Mouse (Mus musculus) embryo, embryonic 9.5 days (tissue): ENCODE results near the gene Map2k6.
A peak's percentile ranks its signal among the peaks of the same experiment; 100 is the strongest.

ENCODE experiments used
- DNase-seq: peaks from one replicate; pipeline ENCODE4 v3.0.0-alpha.2; 2017; ENCODE audit errors: extremely low spot score

The Map2k6 gene

DNA sequence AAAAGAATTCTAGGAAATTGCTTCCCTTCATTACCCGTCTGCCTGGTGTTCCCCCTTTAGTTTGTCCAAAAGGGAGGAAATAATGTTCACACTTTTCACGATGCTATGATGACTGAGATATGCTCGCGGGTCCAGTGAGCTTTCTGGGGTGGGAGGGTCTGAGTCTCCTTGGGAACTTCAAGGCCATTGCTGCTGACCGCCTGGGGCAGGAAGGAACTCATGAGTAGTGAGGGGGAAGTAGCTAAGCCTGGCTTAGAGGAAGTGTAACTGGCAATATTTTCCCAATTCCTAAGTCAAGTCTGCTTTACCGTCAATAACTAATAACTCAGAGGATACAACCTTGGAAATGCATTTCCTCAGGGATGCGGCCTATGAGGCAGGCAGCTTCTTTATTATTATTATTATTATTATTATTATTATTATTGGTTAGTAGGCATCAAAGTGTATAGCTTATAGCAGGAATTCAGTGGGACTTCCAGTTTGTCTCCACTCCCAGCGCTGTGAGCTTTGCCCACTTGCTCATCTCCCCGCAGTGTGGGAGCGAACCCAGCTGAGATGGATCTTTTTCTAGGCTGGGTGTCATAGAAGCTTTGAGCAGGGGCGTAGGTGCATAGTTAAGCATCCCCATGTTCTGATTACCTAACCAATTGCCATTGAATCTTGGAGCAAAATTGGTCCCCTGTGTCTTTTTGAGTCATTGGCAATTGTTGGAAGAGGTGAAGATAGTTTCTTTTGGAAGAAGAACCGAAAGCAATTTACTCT is 163.6 kb downstream of the Map2k6 start:
- DNase-seq = no peak

DNA sequence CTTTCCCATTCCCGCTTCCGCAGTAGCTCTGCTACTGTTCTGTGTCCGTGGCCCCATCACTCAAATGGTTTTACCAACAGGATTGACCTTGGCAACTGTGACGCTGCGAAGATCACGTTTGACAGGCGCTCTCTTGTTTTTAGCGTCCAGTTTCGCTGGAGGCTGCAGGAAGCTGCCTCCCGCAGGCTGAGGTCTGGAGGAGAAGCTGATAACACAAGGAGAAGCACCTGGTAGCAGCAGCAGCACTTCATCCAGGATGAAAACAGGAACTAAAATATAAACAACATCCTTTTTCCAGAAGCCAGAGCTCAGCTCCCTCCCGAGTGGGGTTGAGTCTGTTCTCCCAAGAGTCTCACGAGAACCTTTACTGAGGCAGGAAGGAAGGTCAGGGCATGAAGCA is 164.3 kb downstream of the Map2k6 start:
- DNase-seq = no peak

DNA sequence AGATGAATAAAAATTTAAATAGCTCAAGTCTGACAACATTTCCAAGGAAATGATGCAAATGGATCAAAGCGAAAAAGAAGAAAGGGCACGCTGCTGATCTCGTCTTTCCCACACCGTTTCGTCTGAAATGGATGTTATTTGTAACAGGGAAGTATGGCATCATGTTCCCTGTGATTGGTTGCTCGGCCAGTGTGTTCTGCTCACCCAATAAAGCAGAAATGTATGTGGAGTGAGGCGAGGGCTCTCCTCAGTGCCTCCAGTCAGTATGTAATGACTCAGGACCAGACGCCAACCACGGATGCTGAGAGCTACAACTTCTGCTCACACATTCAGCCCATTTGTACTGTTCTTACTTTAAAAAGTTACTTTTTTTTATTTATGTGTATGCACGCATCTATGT is 164.9 kb downstream of the Map2k6 start:
- DNase-seq = no peak

DNA sequence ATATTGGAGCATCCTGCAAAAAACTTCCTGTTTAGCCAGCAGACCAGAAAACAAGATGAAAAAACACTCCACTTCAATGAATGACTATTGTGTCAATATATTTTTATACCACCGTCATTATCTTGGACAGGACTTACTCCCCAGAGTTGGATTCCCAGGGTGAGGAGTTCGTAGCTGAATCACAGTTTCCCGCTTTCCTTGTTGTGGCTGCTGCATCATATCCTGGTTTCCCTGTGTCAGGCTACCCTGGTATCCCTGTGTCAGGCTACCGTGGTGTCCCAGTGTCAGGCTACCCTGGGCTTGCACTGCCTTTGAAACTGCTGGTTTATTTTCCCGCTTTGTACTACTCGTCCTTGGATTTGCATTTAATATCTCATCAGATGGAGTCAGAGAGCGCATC is 167.4 kb downstream of the Map2k6 start:
- no peak for DNase-seq

DNA sequence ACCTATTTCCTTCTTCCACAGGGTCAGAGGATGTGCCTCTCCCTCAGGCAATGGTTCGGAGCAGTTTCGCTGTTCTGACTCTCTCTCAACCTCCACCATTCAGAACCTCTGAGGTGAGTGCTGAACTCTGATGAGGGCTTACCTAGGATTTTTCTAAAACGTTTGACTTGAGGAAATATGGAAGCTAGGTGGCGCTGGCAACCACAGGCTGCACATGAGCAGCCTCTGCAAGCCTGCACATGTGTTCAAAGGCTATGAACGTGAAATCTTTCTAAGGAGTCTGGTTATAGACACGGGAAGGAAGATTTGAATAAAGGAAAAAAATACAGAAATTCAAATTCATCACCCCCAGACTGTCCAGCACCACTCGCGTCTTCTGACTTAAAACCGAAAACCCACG is 173.6 kb downstream of the Map2k6 start:
- DNase-seq = peak; percentile 38
